Mouse (Mus musculus): ENCODE data around the gene Tpm4. TPM values are rescaled to one million over a fixed set of nuclear protein-coding genes. Genes with fewer than 3 reads are reported as not detected.

Tpm4 gene
- polyA plus RNA-seq, 1 experiment from 2014 or later, result 874 TPM

Other genes starting within 250 kb of the Tpm4 start
- gene Zfp882, start 226.4 kb upstream of the Tpm4 start, polyA plus RNA-seq (2014; fragmentation: Nextera tagmentation; extraction: Ambion mirVana), result 6.5 and 7.2 TPM in 2 replicates
- gene Zfp617, start 226.3 kb upstream of the Tpm4 start, polyA plus RNA-seq (2014; fragmentation: Nextera tagmentation; extraction: Ambion mirVana), result 33.1 and 34.5 TPM in 2 replicates
- gene Zfp961, start 183.9 kb upstream of the Tpm4 start, polyA plus RNA-seq (2014; fragmentation: Nextera tagmentation; extraction: Ambion mirVana), result 30.9 and 32.1 TPM in 2 replicates
- 0.36 and 0.71 TPM in 2 replicates for gene Cyp4f18, start 125.3 kb upstream of the Tpm4 start, polyA plus RNA-seq (2014; fragmentation: Nextera tagmentation; extraction: Ambion mirVana)
- gene Olfr372, start 93.8 kb upstream of the Tpm4 start, polyA plus RNA-seq (2014; fragmentation: Nextera tagmentation; extraction: Ambion mirVana), result not detected in 2 replicates
- gene Olfr373, start 51.8 kb upstream of the Tpm4 start, polyA plus RNA-seq (2014; fragmentation: Nextera tagmentation; extraction: Ambion mirVana), result not detected in 2 replicates
- 0.13 TPM in 1 of 2 replicates, not detected in the other for gene Olfr374, start 27.9 kb upstream of the Tpm4 start, polyA plus RNA-seq (2014; fragmentation: Nextera tagmentation; extraction: Ambion mirVana)
- 102 and 105 TPM in 2 replicates for gene Rab8a, start 26.2 kb downstream of the Tpm4 start, polyA plus RNA-seq (2014; fragmentation: Nextera tagmentation; extraction: Ambion mirVana)
- not detected in 2 replicates for gene Hsh2d, start 54.7 kb downstream of the Tpm4 start, polyA plus RNA-seq (2014; fragmentation: Nextera tagmentation; extraction: Ambion mirVana)
- not detected in 2 replicates for gene Cib3, start 77.9 kb downstream of the Tpm4 start, polyA plus RNA-seq (2014; fragmentation: Nextera tagmentation; extraction: Ambion mirVana)
- gene Gm11034, start 78.7 kb downstream of the Tpm4 start, polyA plus RNA-seq (2014; fragmentation: Nextera tagmentation; extraction: Ambion mirVana), result not detected in 2 replicates
- 74.2 and 77.0 TPM in 2 replicates for gene Fam32a, start 84.8 kb downstream of the Tpm4 start, polyA plus RNA-seq (2014; fragmentation: Nextera tagmentation; extraction: Ambion mirVana)
- 112 and 123 TPM in 2 replicates for gene Ap1m1, start 105.0 kb downstream of the Tpm4 start, polyA plus RNA-seq (2014; fragmentation: Nextera tagmentation; extraction: Ambion mirVana)
- gene Gm10282, start 170.3 kb downstream of the Tpm4 start, polyA plus RNA-seq (2014; fragmentation: Nextera tagmentation; extraction: Ambion mirVana), result 39.9 and 42.0 TPM in 2 replicates
- gene Klf2, start 184.1 kb downstream of the Tpm4 start, polyA plus RNA-seq (2014; fragmentation: Nextera tagmentation; extraction: Ambion mirVana), result 4.4 and 4.7 TPM in 2 replicates